Mouse (Mus musculus): Measurements from ENCODE around the gene Prr13. TPM values are rescaled to one million over a fixed set of nuclear protein-coding genes. Genes with fewer than 3 reads are reported as not detected.
A peak's percentile ranks its signal among the peaks of the same experiment; 100 is the strongest.

The Prr13 gene
- polyA plus RNA-seq, 1 experiment from 2014 or later = 394 TPM

DNA sequence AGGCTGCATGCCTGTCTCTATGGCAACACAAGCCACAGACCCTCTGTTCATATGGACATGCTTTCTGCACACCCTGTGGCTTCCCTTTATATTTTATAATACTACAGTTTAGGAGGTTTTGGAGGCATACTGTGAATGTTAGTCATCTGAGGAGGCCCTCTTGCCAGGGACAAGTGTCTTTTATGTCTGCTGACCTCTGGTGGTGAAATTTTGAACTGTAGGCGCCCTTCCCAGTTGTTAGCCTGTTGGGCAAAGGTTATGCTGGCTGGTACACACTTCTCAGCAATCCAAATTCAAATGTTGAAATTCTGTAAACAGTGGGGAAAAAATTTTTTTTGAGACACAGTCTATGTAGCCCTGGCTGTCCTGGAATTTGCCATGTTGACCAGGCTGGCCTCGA lies 16.3 kb upstream of the Prr13 start:
- peak; percentile 85 for TF ChIP-seq CTCF (IDR thresholded peaks at IDR 0.05; ENCODE audit: low read depth)
- H3K4me1 ChIP-seq (replicated peaks; ENCODE audit: control insufficient read depth, insufficient read depth, low read length) = no peaks in the 10 kb centered on the region
- H3K9me3 ChIP-seq (ENCODE audit: control insufficient read depth) = no peaks in the 10 kb centered on the region
- no peak overlapping the region for H3K4me2 ChIP-seq (replicated peaks; ENCODE audit: low read depth)
- no peak for ATAC-seq
- H3K36me3 ChIP-seq (ENCODE audit: control insufficient read depth, insufficient read depth) = no peaks in the 10 kb centered on the region
- no peak overlapping the region for H3K4me3 ChIP-seq (ENCODE audit: low read depth, low read length)
- WGBS = 47% methylated on average over 2 of the region's 2 CpGs
- no peak overlapping the region; the same call in 1 of the 2 replicates for H3K27ac ChIP-seq (ENCODE audit: low read depth, low read length)
- no peaks in the 10 kb centered on the region for H3K27me3 ChIP-seq (replicated peaks; ENCODE audit: control insufficient read depth, insufficient read depth, low read length)
- no peak overlapping the region for H3K9ac ChIP-seq (ENCODE audit: low read depth, low read length)

- no peaks in the 10 kb centered on the region for H3K9me3 ChIP-seq (ENCODE audit: control insufficient read depth)
- no peak for TF ChIP-seq CTCF (IDR thresholded peaks at IDR 0.05; ENCODE audit: low read depth)
- 69% methylated on average over 8 of the region's 8 CpGs for WGBS
- no peak within 1 kb of the TSS; the same call in 1 of the 2 replicates for H3K9ac ChIP-seq (ENCODE audit: low read depth, low read length)
- no peaks in the 10 kb centered on the region for H3K36me3 ChIP-seq (ENCODE audit: control insufficient read depth, insufficient read depth)
- H3K4me3 ChIP-seq (ENCODE audit: low read depth, low read length) = no peak within 1 kb of the TSS
- H3K27ac ChIP-seq (ENCODE audit: low read depth, low read length) = no peak within 1 kb of the TSS
- H3K4me1 ChIP-seq (replicated peaks; ENCODE audit: control insufficient read depth, insufficient read depth, low read length) = no peaks in the 10 kb centered on the region
- ATAC-seq = no peak
- no peaks in the 10 kb centered on the region for H3K27me3 ChIP-seq (replicated peaks; ENCODE audit: control insufficient read depth, insufficient read depth, low read length)
- no peak within 1 kb of the TSS for H3K4me2 ChIP-seq (replicated peaks; ENCODE audit: low read depth)
These were observed 13.7 kb upstream of the Prr13 start, which contains the start of gene Amhr2 for GRCm38 (mm10) chr15:102445146-102445545. Amhr2 (plus strand) TSS chr15:102445367.

DNA sequence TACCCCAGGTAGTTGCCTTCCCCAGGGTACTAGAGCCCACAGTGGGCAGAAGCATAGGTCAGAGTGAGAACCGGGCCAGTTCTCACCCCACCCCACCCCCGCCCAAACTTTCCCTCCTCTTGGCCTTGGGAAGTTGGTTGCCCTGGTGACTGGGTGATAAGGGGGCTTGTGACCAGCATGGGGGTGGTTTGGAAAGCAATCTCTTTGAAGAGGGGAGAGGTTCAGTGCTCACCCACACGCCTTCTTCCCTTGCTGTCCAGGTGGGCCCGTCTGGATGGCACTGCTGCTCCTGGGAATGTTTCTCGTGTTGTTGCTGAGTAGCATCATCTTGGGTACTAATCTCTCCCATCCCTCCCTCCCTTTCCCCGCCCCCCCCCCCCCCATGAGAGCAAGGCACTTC lies 12.4 kb upstream of the Prr13 start:
- TF ChIP-seq CTCF (IDR thresholded peaks at IDR 0.05; ENCODE audit: low read depth) = no peak
- Histone ChIP-seq H3K4me3 (ENCODE audit: low read depth, low read length) (no peak overlapping the region), H3K9ac (ENCODE audit: low read depth, low read length) (no peak overlapping the region), H3K36me3 (ENCODE audit: control insufficient read depth, insufficient read depth) (no peaks in the 10 kb centered on the region), H3K27ac (ENCODE audit: low read depth, low read length) (no peak overlapping the region), H3K9me3 (ENCODE audit: control insufficient read depth) (no peaks in the 10 kb centered on the region), H3K4me1 (replicated peaks; ENCODE audit: control insufficient read depth, insufficient read depth, low read length) (no peaks in the 10 kb centered on the region), H3K27me3 (replicated peaks; ENCODE audit: control insufficient read depth, insufficient read depth, low read length) (no peaks in the 10 kb centered on the region), H3K4me2 (replicated peaks; ENCODE audit: low read depth) (no peak overlapping the region)
- WGBS = 27% methylated on average over 5 of the region's 6 CpGs
- ATAC-seq = no peak

- Histone ChIP-seq H3K9ac (ENCODE audit: low read depth, low read length) (no peak overlapping the region), H3K36me3 (ENCODE audit: control insufficient read depth, insufficient read depth) (no peaks in the 10 kb centered on the region), H3K4me3 (ENCODE audit: low read depth, low read length) (no peak overlapping the region), H3K9me3 (ENCODE audit: control insufficient read depth) (no peaks in the 10 kb centered on the region), H3K27ac (ENCODE audit: low read depth, low read length) (no peak overlapping the region), H3K27me3 (replicated peaks; ENCODE audit: control insufficient read depth, insufficient read depth, low read length) (no peaks in the 10 kb centered on the region), H3K4me1 (replicated peaks; ENCODE audit: control insufficient read depth, insufficient read depth, low read length) (no peaks in the 10 kb centered on the region), H3K4me2 (replicated peaks; ENCODE audit: low read depth) (no peak overlapping the region)
- 61% methylated on average over 8 of the region's 8 CpGs for WGBS
- ATAC-seq = no peak
- TF ChIP-seq CTCF (IDR thresholded peaks at IDR 0.05; ENCODE audit: low read depth) = no peak
These were observed 9.5 kb upstream of the Prr13 start for GRCm38 (mm10) chr15:102449366-102449765.

DNA sequence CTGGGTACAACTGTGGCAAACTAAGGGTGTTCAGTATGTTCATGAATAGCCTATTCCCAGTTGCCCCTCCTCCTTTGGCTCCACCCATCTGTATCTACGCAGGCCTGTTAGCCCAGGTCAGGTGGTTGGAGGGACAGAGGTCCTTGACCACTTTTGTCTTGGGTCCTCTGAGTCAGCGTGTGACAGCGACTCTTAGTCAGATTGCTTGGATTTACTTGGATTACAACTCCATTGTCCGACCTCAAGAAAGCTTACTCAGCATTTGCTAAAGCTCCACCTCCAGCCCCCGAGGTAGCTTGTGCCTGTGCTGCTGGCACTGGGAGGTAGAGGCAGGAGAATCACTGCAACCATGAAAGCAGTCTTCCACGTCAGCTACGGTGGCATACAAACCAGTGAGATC lies 7.9 kb upstream of the Prr13 start:
- H3K9ac ChIP-seq (ENCODE audit: low read depth, low read length) = no peak overlapping the region
- peak overlapping the region; percentile 50 for H3K4me2 ChIP-seq (replicated peaks; ENCODE audit: low read depth)
- 0 out of 2 replicates have a peak, but pooled peaks have one; percentile 1 for TF ChIP-seq CTCF (IDR thresholded peaks at IDR 0.05; ENCODE audit: low read depth)
- H3K9me3 ChIP-seq (ENCODE audit: control insufficient read depth) = no peaks in the 10 kb centered on the region
- H3K27ac ChIP-seq (ENCODE audit: low read depth, low read length) = peak overlapping the region; percentile 41
- 20% methylated on average over 7 of the region's 7 CpGs for WGBS
- no peaks in the 10 kb centered on the region for H3K27me3 ChIP-seq (replicated peaks; ENCODE audit: control insufficient read depth, insufficient read depth, low read length)
- peak; percentile 78 for ATAC-seq
- H3K4me3 ChIP-seq (ENCODE audit: low read depth, low read length) = no peak overlapping the region
- H3K4me1 ChIP-seq (replicated peaks; ENCODE audit: control insufficient read depth, insufficient read depth, low read length) = no peaks in the 10 kb centered on the region
- H3K36me3 ChIP-seq (ENCODE audit: control insufficient read depth, insufficient read depth) = no peaks in the 10 kb centered on the region

- no peak overlapping the region for H3K4me2 ChIP-seq (replicated peaks; ENCODE audit: low read depth)
- H3K9me3 ChIP-seq (ENCODE audit: control insufficient read depth) = no peaks in the 10 kb centered on the region
- 78% methylated on average over 26 of the region's 26 CpGs for WGBS
- TF ChIP-seq CTCF (IDR thresholded peaks at IDR 0.05; ENCODE audit: low read depth) = no peak
- H3K36me3 ChIP-seq (ENCODE audit: control insufficient read depth, insufficient read depth) = no peaks in the 10 kb centered on the region
- no peaks in the 10 kb centered on the region for H3K27me3 ChIP-seq (replicated peaks; ENCODE audit: control insufficient read depth, insufficient read depth, low read length)
- peak overlapping the region; percentile 41; the same call in 1 of the 2 replicates for H3K27ac ChIP-seq (ENCODE audit: low read depth, low read length)
- H3K9ac ChIP-seq (ENCODE audit: low read depth, low read length) = no peak overlapping the region
- no peaks in the 10 kb centered on the region for H3K4me1 ChIP-seq (replicated peaks; ENCODE audit: control insufficient read depth, insufficient read depth, low read length)
- no peak overlapping the region for H3K4me3 ChIP-seq (ENCODE audit: low read depth, low read length)
- ATAC-seq = no peak
These were observed 7.0 kb upstream of the Prr13 start for GRCm38 (mm10) chr15:102451666-102452430.
